Mouse (Mus musculus): Measurements from ENCODE around the gene Rassf9.

DNA sequence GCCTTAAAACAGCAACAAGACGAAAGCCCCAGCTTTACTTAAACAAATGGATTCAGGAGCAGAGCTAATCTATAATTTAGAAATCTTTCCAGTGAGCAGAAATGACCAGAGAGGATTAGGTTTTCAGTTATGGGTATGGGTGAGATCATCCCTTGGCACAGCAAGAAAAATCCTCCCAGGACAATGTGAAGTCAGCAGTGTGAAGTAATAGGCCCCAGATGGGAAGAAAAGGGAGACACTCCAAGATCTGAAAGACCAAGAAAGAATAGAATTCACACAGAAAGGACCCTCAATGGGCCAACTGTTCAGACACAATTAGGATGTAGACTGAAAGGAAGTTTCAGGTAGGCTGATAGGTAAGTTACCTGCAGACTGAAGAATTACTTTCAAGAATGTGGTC lies 50.5 kb downstream of the Rassf9 start:
- no peak for TF ChIP-seq CTCF (IDR thresholded peaks at IDR 0.05)
- TF ChIP-seq EP300 (IDR thresholded peaks at IDR 0.05), result no peak
